Mouse (Mus musculus) natural killer cell, adult 2 months (primary cell): Measurements from ENCODE around the gene Selenov.
"Not testable (repeated sequence)": the region's sequence is repeated elsewhere in the genome, so short reads cannot be mapped to it uniquely, and the experiment has no call there.

ENCODE experiments used
- DNase-seq, 2 experiments: peaks; one replicate each; pipeline ENCODE4 v3.0.0; 2022; ENCODE audit warnings: low spot score in 2 of 2

Selenov gene

GRCm38 (mm10) chr7:28294481-28294880 is 3.5 kb upstream of the Selenov start:
- no peak for DNase-seq

- DNase-seq: no peak
These were observed 821 bp downstream of the Selenov start for GRCm38 (mm10) chr7:28290165-28290564.

- DNase-seq: no peak
These were observed 10.4 kb downstream of the Selenov start for GRCm38 (mm10) chr7:28280630-28281029.

GRCm38 (mm10) chr7:28278279-28278652 is 12.7 kb downstream of the Selenov start:
- DNase-seq: no peak

- peak; percentile 91 to 95 for DNase-seq
These were observed 13.2 kb downstream of the Selenov start, which contains the start of gene Eid2b for GRCm38 (mm10) chr7:28277615-28278278. TSS of gene Eid2b (plus strand) at chr7:28277739.

- DNase-seq: no peak
These were observed 13.8 kb downstream of the Selenov start for GRCm38 (mm10) chr7:28277237-28277614.

GRCm38 (mm10) chr7:28271761-28272160 is 19.2 kb downstream of the Selenov start:
- no peak for DNase-seq

- DNase-seq: no peak
These were observed 21.6 kb downstream of the Selenov start for GRCm38 (mm10) chr7:28269355-28269754.

GRCm38 (mm10) chr7:28268576-28268975 is 22.4 kb downstream of the Selenov start:
- no peak for DNase-seq

- DNase-seq: peak in 1 of 2 experiments; percentile 25
These were observed 22.9 kb downstream of the Selenov start for GRCm38 (mm10) chr7:28268042-28268531.

- DNase-seq: peak in 1 of 2 experiments; percentile 29
These were observed 23.6 kb downstream of the Selenov start, which contains the start of gene Eid2 for GRCm38 (mm10) chr7:28267129-28268041. TSS of gene Eid2 (plus strand) at chr7:28267881.

GRCm38 (mm10) chr7:28265391-28265790 is 25.6 kb downstream of the Selenov start:
- no peak for DNase-seq

GRCm38 (mm10) chr7:28263786-28264185 is 27.2 kb downstream of the Selenov start:
- DNase-seq: peak in 1 of 2 experiments; percentile 21

- DNase-seq: no peak
These were observed 28.1 kb downstream of the Selenov start for GRCm38 (mm10) chr7:28262861-28263260.

GRCm38 (mm10) chr7:28255476-28255875 is 35.5 kb downstream of the Selenov start:
- no peak for DNase-seq

GRCm38 (mm10) chr7:28254591-28254990 is 36.4 kb downstream of the Selenov start:
- DNase-seq: no peak

GRCm38 (mm10) chr7:28251976-28252375 is 39.0 kb downstream of the Selenov start:
- DNase-seq: no peak

- DNase-seq: no peak
These were observed 42.0 kb downstream of the Selenov start for GRCm38 (mm10) chr7:28248957-28249356.

GRCm38 (mm10) chr7:28243943-28244342 is 47.0 kb downstream of the Selenov start:
- DNase-seq: not testable (repeated sequence)
